ENCODE assay signal across 8 mouse cellular contexts in the genomic region with DNA sequence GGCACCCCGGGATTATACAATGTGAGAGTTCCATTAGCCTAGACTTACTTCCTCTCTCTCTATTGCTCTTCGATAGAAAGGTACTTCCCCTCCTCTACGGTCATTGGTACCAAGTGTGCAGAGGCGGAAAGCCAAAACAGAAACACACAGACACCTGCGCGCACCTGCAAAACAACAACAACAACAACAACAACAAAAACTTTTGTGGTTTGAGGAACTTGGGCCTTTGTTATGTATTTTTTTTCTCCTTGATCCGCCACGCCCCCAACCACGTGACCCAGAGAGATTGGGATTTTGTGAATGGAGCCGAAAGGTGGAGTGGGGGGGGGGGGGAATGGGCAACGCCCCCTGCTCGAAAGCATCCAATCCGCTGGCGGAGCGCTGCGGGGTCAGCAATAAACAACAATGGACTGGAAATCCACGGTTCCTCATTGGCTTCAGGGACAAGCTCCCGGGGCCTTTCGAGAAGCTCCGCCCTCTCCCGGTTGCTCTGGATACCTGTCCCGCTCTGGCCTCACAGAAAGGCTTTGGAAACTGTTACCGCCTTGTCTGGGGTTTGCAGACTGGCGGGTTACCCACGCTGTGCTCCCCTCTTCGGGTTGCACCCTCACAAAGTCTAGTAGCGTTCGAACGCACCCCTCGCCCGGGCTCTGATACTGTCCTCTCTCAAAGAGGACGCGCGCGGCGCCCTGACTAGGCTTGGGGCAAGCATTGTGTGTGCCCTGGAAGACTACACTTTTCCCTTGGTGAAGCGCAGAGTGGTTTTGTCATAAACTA. TPM values are rescaled to one million over a fixed set of nuclear protein-coding genes. Genes with fewer than 3 reads are reported as not detected.
DNase-seq lines count a peak whose midpoint lies in the region; ATAC-seq and TF ChIP-seq lines count a peak whose summit lies in the region.

No protein-coding gene starts in this region.

- no peaks in the 10 kb centered on the region for H3K27me3 ChIP-seq in lung, embryonic 14.5 days (ENCODE audit: insufficient read depth, low read length)
- no peaks in the 10 kb centered on the region for H3K27me3 ChIP-seq in thymus, adult 2 months (ENCODE audit: control insufficient read depth, insufficient read depth, low read length)

- 0 out of 2 replicates have a peak, but pooled peaks cover 2% of the 10 kb centered on the region for H3K4me1 ChIP-seq in lung, embryonic 14.5 days (ENCODE audit: insufficient read depth)
- H3K4me1 ChIP-seq in thymus, adult 2 months (replicated peaks; ENCODE audit: control insufficient read depth, insufficient read depth, low read length) = peaks cover 5% of the 10 kb centered on the region; the same call in 1 of the 2 replicates

- peak overlapping the region; percentile 98 for H3K27ac ChIP-seq in lung, embryonic 14.5 days (ENCODE audit: low read depth)
- H3K27ac ChIP-seq in thymus, adult 2 months (ENCODE audit: control insufficient read depth, insufficient read depth, low read length) = peak overlapping the region; percentile 9; the same call in 1 of the 2 replicates

- peak; percentile 95 for DNase-seq in Muller cell, postnatal 12 days (ENCODE audit: inconsistent ontology term)
- peak; percentile 85 for DNase-seq in cerebellum, adult 8-10 months
- peak; percentile 79 to 80 for DNase-seq in layer of hippocampus, adult 8-10 months (ENCODE audit: low spot score in 2 of 2)
- peak; percentile 96 for DNase-seq in lung, embryonic 14.5 days
- DNase-seq in thymus, adult 2 months = peak; percentile 68

- peak overlapping the region; percentile 57 for H3K4me3 ChIP-seq in lung, embryonic 14.5 days (ENCODE audit: low read depth, low read length)
- peak overlapping the region; percentile 68 for H3K4me3 ChIP-seq in thymus, adult 2 months (ENCODE audit: control insufficient read depth, insufficient read depth, low read length)

- under 1% methylated on average over 37 of the region's 37 CpGs for WGBS in lung, embryonic 14.5 days
- WGBS in thymus, adult 2 months = under 1% methylated on average over 37 of the region's 37 CpGs

- no peaks in the 10 kb centered on the region for H3K9me3 ChIP-seq in lung, embryonic 14.5 days (ENCODE audit: low read depth, low read length)

- H3K9ac ChIP-seq in lung, embryonic 14.5 days = peak overlapping the region; percentile 65

- H3K4me2 ChIP-seq in lung, embryonic 14.5 days = peak overlapping the region; percentile 93

- TF ChIP-seq POLR2A in thymus, adult 2 months (IDR thresholded peaks at IDR 0.05; ENCODE audit: control insufficient read depth, extremely low read depth, insufficient read depth, low read length, poor library complexity) = no peak

- ATAC-seq in frontal cortex, adult (ENCODE audit: low TSS enrichment) = peak; percentile 85
- peak; percentile 89 to 90 for ATAC-seq in hematopoietic stem cell, adult 5-6 weeks (replicated peaks in 1 of 2; ENCODE audit: insufficient read depth in 1 of 2, low FRiP score in 2 of 2, low TSS enrichment in 1 of 2, low read depth in 1 of 2, poor library complexity in 2 of 2, severe bottlenecking in 2 of 2)
- ATAC-seq in lung, embryonic 14.5 days (ENCODE audit: insufficient read depth) = peak; percentile 91
- ATAC-seq in neutrophil, adult 5-6 weeks (ENCODE audit: extremely low read depth, insufficient number of reproducible peaks, low FRiP score, poor library complexity, severe bottlenecking) = peak; percentile 77

- TF ChIP-seq CTCF in lung, embryonic 14.5 days (IDR thresholded peaks at IDR 0.05; ENCODE audit: low read depth) = peak; percentile 11; the same call in 1 of the 2 replicates
- no peak for TF ChIP-seq CTCF in thymus, adult 2 months (IDR thresholded peaks at IDR 0.05; ENCODE audit: borderline replicate concordance, control insufficient read depth, extremely low read depth, insufficient read depth, low read length, poor library complexity)

- H3K36me3 ChIP-seq in lung, embryonic 14.5 days (ENCODE audit: insufficient read depth) = no peaks in the 10 kb centered on the region
- H3K36me3 ChIP-seq in thymus, adult 2 months (ENCODE audit: control insufficient read depth, insufficient read depth, low read length) = no peaks in the 10 kb centered on the region

RNA-seq across cellular contexts. Expression of gene Etv1, which starts 0.7 kb away (rescaled TPM):
- 1.9 and 4.2 TPM in 2 replicates for total RNA-seq in hematopoietic stem cell, adult 5-6 weeks (2017)
- total RNA-seq in layer of hippocampus, adult 8-10 months (2022) = 100 to 1,000 TPM in 2 of 4 experiments, 10 to 100 TPM in 2; 85.7 to 115 (median 103) TPM
- polyA plus RNA-seq in lung, embryonic 14.5 days (2014; fragmentation: Nextera tagmentation; extraction: Ambion mirVana) = 33.9 and 39.0 TPM in 2 replicates
- 0.12 and 0.23 TPM in 2 replicates for total RNA-seq in neutrophil, adult 5-6 weeks (2017)
- polyA plus RNA-seq in thymus, adult 2 months (2012; rRNA removed) = 1.1 and 2.0 TPM in 2 replicates

Comparison
In these comparisons a context has a peak if more than half of its experiments do, and no peak if none do; other contexts are left out.
1. Peak in every context shown above with its lines: DNase-seq, ATAC-seq, H3K4me3 ChIP-seq and H3K27ac ChIP-seq.
2. RNA of gene Etv1, which starts 0.7 kb away (total RNA-seq): 85.7 to 115 TPM in layer of hippocampus, adult 8-10 months; 1.9 to 4.2 TPM in hematopoietic stem cell, adult 5-6 weeks and 0.12 to 0.23 TPM in neutrophil, adult 5-6 weeks; every median in the first group is over 10 times any median in the second.